Mouse (Mus musculus) MEL (cell line): ENCODE data around the gene Gpx5. TPM values are rescaled to one million over a fixed set of nuclear protein-coding genes. Genes with fewer than 3 reads are reported as not detected.
A peak's percentile ranks its signal among the peaks of the same experiment; 100 is the strongest.

ENCODE experiments used
- DNase-seq: peaks from one replicate; pipeline ENCODE4 v3.0.0; 2011; ENCODE audit warnings: low read depth, low spot score
- H3K27ac ChIP-seq: 2 replicates; pipeline ENCODE4 v1.5.1; 2012; ENCODE audit warnings: low read depth, mild to moderate bottlenecking, control low read depth, low read length, moderate library complexity; ENCODE audit not compliant: control insufficient read depth
- H3K27me3 ChIP-seq, 2 experiments: fragments of 150-350 bp in 1 of 2; sonication (generic) in 1 of 2; 2 replicates each; pipeline ENCODE4 v1.6.1; 2012; ENCODE audit warnings: low read length in 2 of 2, mild to moderate bottlenecking in 2 of 2, improper control_type of control experiment in 1 of 2, moderate library complexity in 1 of 2; ENCODE audit not compliant: insufficient read depth in 2 of 2, control insufficient read depth in 1 of 2
- H3K36me3 ChIP-seq, 2 experiments: 2 replicates each; pipeline ENCODE4 v1.6.1; 2012 to 2014; ENCODE audit warnings: low read length in 2 of 2, improper control_type of control experiment in 1 of 2, inconsistent platforms in 1 of 2, mild to moderate bottlenecking in 1 of 2; ENCODE audit not compliant: insufficient read depth in 2 of 2, control insufficient read depth in 1 of 2
- H3K4me1 ChIP-seq, 2 experiments: fragments of 150-350 bp in 1 of 2; sonication (generic) in 1 of 2; 2 replicates each; pipeline ENCODE4 v1.6.1; 2012; ENCODE audit warnings: low read length in 2 of 2, improper control_type of control experiment in 1 of 2, mild to moderate bottlenecking in 1 of 2; ENCODE audit not compliant: insufficient read depth in 2 of 2, control insufficient read depth in 1 of 2
- H3K4me3 ChIP-seq, 2 experiments: fragments of 150-350 bp in 1 of 2; sonication (generic) in 1 of 2; 2 replicates each; pipeline ENCODE4 v1.5.1; 2012; ENCODE audit warnings: low read depth in 2 of 2, low read length in 2 of 2, mild to moderate bottlenecking in 2 of 2, moderate library complexity in 2 of 2, control low read depth in 1 of 2, improper control_type of control experiment in 1 of 2; ENCODE audit not compliant: control insufficient read depth in 1 of 2, insufficient read depth in 1 of 2
- H3K79me2 ChIP-seq: 2 replicates; pipeline ENCODE4 v1.6.1; 2012; ENCODE audit warnings: mild to moderate bottlenecking, low read length, moderate library complexity; ENCODE audit not compliant: control insufficient read depth, poor library complexity, insufficient read depth
- H3K9ac ChIP-seq: 2 replicates; pipeline ENCODE4 v1.6.1; 2012; ENCODE audit warnings: low read depth, mild to moderate bottlenecking, control low read depth, low read length, moderate library complexity; ENCODE audit not compliant: control insufficient read depth, poor library complexity, severe bottlenecking
- H3K9me3 ChIP-seq: fragments of 150-350 bp; sonication (generic); replicated peaks from 2 replicates; pipeline ENCODE4 v1.6.1; 2012; ENCODE audit warnings: mild to moderate bottlenecking, low read length, improper control_type of control experiment, moderate library complexity; ENCODE audit not compliant: insufficient read depth
- CHD2 ChIP-seq: IDR thresholded peaks from 2 replicates; pipeline ENCODE4 v1.6.1; 2011; ENCODE audit warnings: low read length, improper control_type of control experiment
- E2F4 ChIP-seq: IDR thresholded peaks from 2 replicates; pipeline ENCODE4 v1.6.1; 2011; ENCODE audit warnings: low read depth, low read length, improper control_type of control experiment, borderline replicate concordance
- ELF1 ChIP-seq: IDR thresholded peaks from 2 replicates; pipeline ENCODE4 v1.6.1; 2014; ENCODE audit warnings: low read depth, mild to moderate bottlenecking, inconsistent platforms, low read length, improper control_type of control experiment, moderate library complexity
- EP300 ChIP-seq, 2 experiments: IDR thresholded peaks; 2 replicates each; pipeline ENCODE4 v1.6.1; 2011; ENCODE audit warnings: improper control_type of control experiment in 2 of 2, low read length in 2 of 2, low read depth in 1 of 2, mild to moderate bottlenecking in 1 of 2
- ETS1 ChIP-seq: IDR thresholded peaks from 2 replicates; pipeline ENCODE4 v1.6.1; 2012; ENCODE audit warnings: low read depth, mild to moderate bottlenecking, inconsistent platforms, low read length, improper control_type of control experiment, moderate library complexity
- GATA1 ChIP-seq: IDR thresholded peaks from 2 replicates; pipeline ENCODE4 v1.6.1; 2011; ENCODE audit warnings: low read depth, low read length, improper control_type of control experiment
- KAT2A ChIP-seq: conservative IDR thresholded peaks from 2 replicates; pipeline ENCODE4 v1.6.1; 2012; ENCODE audit warnings: low read depth, low read length, improper control_type of control experiment, inconsistent platforms
- MAFK ChIP-seq: IDR thresholded peaks from 2 replicates; pipeline ENCODE4 v1.6.1; 2011; ENCODE audit warnings: low read depth, mild to moderate bottlenecking, low read length, improper control_type of control experiment, borderline replicate concordance
- MAZ ChIP-seq: IDR thresholded peaks from 2 replicates; pipeline ENCODE4 v1.6.1; 2012; ENCODE audit warnings: low read depth, mild to moderate bottlenecking, inconsistent platforms, low read length, improper control_type of control experiment
- MYC ChIP-seq: IDR thresholded peaks from 2 replicates; pipeline ENCODE4 v1.6.1; 2011; ENCODE audit warnings: low read depth, mild to moderate bottlenecking, low read length, improper control_type of control experiment, moderate library complexity
- NRF1 ChIP-seq: IDR thresholded peaks from 2 replicates; pipeline ENCODE4 v1.6.1; 2014; ENCODE audit warnings: low read depth, mild to moderate bottlenecking, inconsistent platforms, low read length, improper control_type of control experiment, moderate library complexity; ENCODE audit not compliant: poor library complexity, insufficient read depth, severe bottlenecking
- RCOR1 ChIP-seq: IDR thresholded peaks from 2 replicates; pipeline ENCODE4 v1.6.1; 2012; ENCODE audit warnings: low read depth, mild to moderate bottlenecking, inconsistent platforms, low read length, improper control_type of control experiment
- SMC3 ChIP-seq: IDR thresholded peaks from 2 replicates; pipeline ENCODE4 v1.6.1; 2011; ENCODE audit warnings: low read depth, low read length, improper control_type of control experiment
- TAL1 ChIP-seq: IDR thresholded peaks from 2 replicates; pipeline ENCODE4 v1.6.1; 2012; ENCODE audit warnings: mild to moderate bottlenecking, inconsistent platforms, low read length, moderate library complexity, mixed read lengths
- TBP ChIP-seq: IDR thresholded peaks from 2 replicates; pipeline ENCODE4 v1.8.0; 2011; ENCODE audit warnings: low read depth, low read length, improper control_type of control experiment
- TCF12 ChIP-seq: IDR thresholded peaks from 2 replicates; pipeline ENCODE4 v1.6.1; 2014; ENCODE audit warnings: low read depth, mild to moderate bottlenecking, inconsistent platforms, low read length, improper control_type of control experiment, moderate library complexity
- UBTF ChIP-seq: IDR thresholded peaks from 2 replicates; pipeline ENCODE4 v1.6.1; 2012; ENCODE audit warnings: low read depth, mild to moderate bottlenecking, inconsistent platforms, low read length, improper control_type of control experiment, moderate library complexity, borderline replicate concordance; ENCODE audit not compliant: insufficient read depth
- USF1 ChIP-seq: IDR thresholded peaks from 2 replicates; pipeline ENCODE4 v1.6.1; 2014; ENCODE audit warnings: low read depth, mild to moderate bottlenecking, inconsistent platforms, low read length, improper control_type of control experiment, moderate library complexity
- polyA plus RNA-seq, 2 experiments: library from polyadenylated mRNA; stranded (reverse) in 1 of 2; unstranded in 1 of 2; fragments of >175 nt in 1 of 2; fragments of >200 nt in 1 of 2; gene quantifications; 2 replicates each; pipeline versions ENCODE4 v1.2.1 to v1.2.4; 2012; ENCODE audit warnings: low replicate concordance in 2 of 2, low read depth in 1 of 2; ENCODE audit not compliant: insufficient read length in 2 of 2, insufficient read depth in 1 of 2, missing spikeins in 1 of 2
- total RNA-seq: library from RNA; depleted of rRNA; stranded (reverse); fragments of 300-350 nt; gene quantifications from 2 replicates; pipeline ENCODE4 v1.2.3, GENCODE M21; 2012

Gene Gpx5
- total and polyA plus RNA-seq, 3 experiments = not detected

- no peak for TF ChIP-seq USF1
- no peak for TF ChIP-seq EP300 (IDR thresholded peaks at IDR 0.05; ENCODE audit: low read depth in 1 of 2, low read length in 2 of 2)
- TF ChIP-seq RCOR1 = no peak
These were observed 50.0 kb downstream of the Gpx5 start (continued) for GRCm38 (mm10) chr13:21242408-21243125.

- H3K36me3 ChIP-seq = peaks cover 0 to 7% of the 10 kb centered on the region in 2 experiments; a peak in 1 of 4 replicates
- H3K4me3 ChIP-seq = peak overlapping the region; percentile 8 to 32
- no peaks in the 10 kb centered on the region for H3K79me2 ChIP-seq
- H3K9ac ChIP-seq = 0 out of 2 replicates have a peak overlapping the region, but pooled peaks have one; percentile 1
- peak; percentile 93 for DNase-seq
- TF ChIP-seq TAL1 = no peak
- no peak; the same call in 1 of the 2 replicates for TF ChIP-seq KAT2A
- TF ChIP-seq UBTF = no peak
- peak; percentile 79 for TF ChIP-seq ELF1
- TF ChIP-seq CHD2 = no peak
- no peak for TF ChIP-seq MAZ
- TF ChIP-seq TBP = peak; percentile 100
- TF ChIP-seq ETS1 = no peak
- TF ChIP-seq E2F4 = no peak
- TF ChIP-seq TCF12 = no peak
- TF ChIP-seq MYC = no peak
- TF ChIP-seq NRF1 = 0 out of 2 replicates have a peak, but pooled peaks have one; percentile 20
- TF ChIP-seq USF1 = no peak
- peak; percentile 98 for TF ChIP-seq MAFK
- no peak for TF ChIP-seq SMC3
- TF ChIP-seq GATA1 = peak; percentile 26; the same call in 1 of the 2 replicates
- H3K9me3 ChIP-seq = no peaks in the 10 kb centered on the region
- no peaks in the 10 kb centered on the region; a peak in 1 of 4 replicates for H3K27me3 ChIP-seq
- H3K4me1 ChIP-seq = peaks cover 0 to 17% of the 10 kb centered on the region in 2 experiments; a peak in 2 of 4 replicates
- H3K27ac ChIP-seq = no peak overlapping the region
These were observed 51.7 kb downstream of the Gpx5 start for GRCm38 (mm10) chr13:21240788-21241187.
